Mouse (Mus musculus) kidney, embryonic 16.5 days (tissue): ENCODE measurements around the gene Gtf2a1. TPM values are rescaled to one million over a fixed set of nuclear protein-coding genes. Genes with fewer than 3 reads are reported as not detected.

Experiments used
- ATAC-seq: fragments of 200-750 bp; cut with Nextera tagmentation; 2 replicates; pipeline ENCODE4 v1.8.0; 2017; ENCODE audit warnings: moderate TSS enrichment; ENCODE audit not compliant: low FRiP score, low TSS enrichment
- H3K27ac ChIP-seq: fragments of 300-500 bp; sonication (generic); 2 replicates; pipeline ENCODE4 v1.5.1; 2014; ENCODE audit warnings: low read length
- H3K27me3 ChIP-seq: fragments of 300-500 bp; sonication (generic); 2 replicates; pipeline ENCODE4 v1.6.1; 2014; ENCODE audit warnings: low read length, control low read depth, mixed read lengths; ENCODE audit not compliant: insufficient read depth
- H3K36me3 ChIP-seq: fragments of 300-500 bp; sonication (generic); 2 replicates; pipeline ENCODE4 v1.6.1; 2014; ENCODE audit warnings: low read length, control low read depth, mixed read lengths; ENCODE audit not compliant: insufficient read depth
- H3K4me1 ChIP-seq: fragments of 300-500 bp; sonication (generic); 2 replicates; pipeline ENCODE4 v1.6.1; 2014; ENCODE audit warnings: low read length, control low read depth, mixed read lengths; ENCODE audit not compliant: insufficient read depth
- H3K4me2 ChIP-seq: fragments of 300-500 bp; sonication (generic); replicated peaks from 2 replicates; pipeline ENCODE4 v1.6.1; 2014; ENCODE audit warnings: low read depth, low read length
- H3K4me3 ChIP-seq: fragments of 300-500 bp; sonication (generic); 2 replicates; pipeline ENCODE4 v1.5.1; 2014; ENCODE audit warnings: mild to moderate bottlenecking, low read length
- H3K9ac ChIP-seq: fragments of 300-500 bp; sonication (generic); replicated peaks from 2 replicates; pipeline ENCODE4 v1.6.1; 2014; ENCODE audit warnings: low read length
- H3K9me3 ChIP-seq: fragments of 300-500 bp; sonication (generic); 2 replicates; pipeline ENCODE4 v1.6.1; 2016; ENCODE audit warnings: low read length, control low read depth
- WGBS: fragments of 180-500 bp; shearing (Covaris S2); extraction: QIAGEN DNeasy Blood & Tissue Kit; methylation state at CpG from one replicate; pipeline ENCODE4 v1.1.7; 2014; 5-methylcytosine and 5-hydroxymethylcytosine counted together
- polyA plus RNA-seq: library from polyadenylated mRNA; unstranded; fragments of >200 nt; fragmentation: Nextera tagmentation; extraction: Ambion mirVana; gene quantifications from 2 replicates; pipeline ENCODE4 v1.2.1, GENCODE M21; 2015

Gene Gtf2a1
- polyA plus RNA-seq, 1 experiment from 2014 or later = 50.3 TPM

DNA sequence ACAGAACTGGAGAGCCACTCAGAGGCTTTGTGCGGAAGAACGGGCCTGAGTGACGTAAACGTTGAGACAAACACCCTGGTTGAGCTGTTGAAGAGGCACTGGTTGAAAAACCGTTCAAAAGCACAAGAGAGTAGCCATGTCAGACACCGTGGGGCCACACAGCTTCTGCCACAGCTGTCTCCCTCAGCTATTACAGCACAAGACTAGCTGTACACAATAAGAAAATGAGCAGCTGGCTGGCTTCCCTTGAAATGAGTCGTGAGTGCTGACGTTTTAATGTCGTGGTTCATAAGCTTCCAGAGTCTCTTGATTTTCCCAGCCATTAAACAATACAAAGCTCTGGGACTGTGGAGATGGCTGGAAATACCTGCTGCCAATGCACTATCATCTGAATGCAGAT, 40.8 kb downstream of the Gtf2a1 start:
- Histone ChIP-seq H3K9me3 (no peaks in the 10 kb centered on the region), H3K4me3 (no peak overlapping the region), H3K4me2 (no peak overlapping the region), H3K27me3 (no peaks in the 10 kb centered on the region), H3K4me1 (no peaks in the 10 kb centered on the region), H3K9ac (no peak overlapping the region), H3K27ac (no peak overlapping the region), H3K36me3 (no peaks in the 10 kb centered on the region)
- ATAC-seq = peak; percentile 67; the same call in 1 of the 2 replicates
- WGBS = 49% methylated on average over 9 of the region's 9 CpGs

DNA sequence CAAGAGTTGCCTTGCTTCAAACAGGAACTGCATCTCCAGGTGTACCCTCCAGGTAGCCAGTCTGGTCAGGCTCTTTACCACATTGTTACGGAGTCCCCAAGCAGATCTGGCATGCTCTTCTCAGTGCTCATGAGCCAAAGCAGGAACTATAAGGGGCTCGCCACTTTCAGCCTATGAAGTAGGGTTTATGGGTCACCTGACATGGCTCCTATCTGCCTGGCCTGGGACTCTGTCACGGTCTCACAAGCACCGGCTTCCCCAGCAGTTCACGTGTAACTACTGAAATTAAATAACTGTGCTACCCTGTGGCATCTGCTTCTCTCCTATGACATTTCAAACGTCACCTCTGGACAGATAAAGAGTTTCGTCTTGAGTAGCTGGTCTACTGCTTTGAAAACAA, 50.1 kb downstream of the Gtf2a1 start:
- Histone ChIP-seq H3K9ac (no peak overlapping the region), H3K4me3 (no peak overlapping the region), H3K9me3 (no peaks in the 10 kb centered on the region), H3K27me3 (no peaks in the 10 kb centered on the region), H3K4me2 (no peak overlapping the region), H3K27ac (no peak overlapping the region), H3K4me1 (no peaks in the 10 kb centered on the region), H3K36me3 (no peaks in the 10 kb centered on the region)
- ATAC-seq = peak; percentile 69; the same call in 1 of the 2 replicates
- WGBS = 65% methylated on average over 7 of the region's 7 CpGs

DNA sequence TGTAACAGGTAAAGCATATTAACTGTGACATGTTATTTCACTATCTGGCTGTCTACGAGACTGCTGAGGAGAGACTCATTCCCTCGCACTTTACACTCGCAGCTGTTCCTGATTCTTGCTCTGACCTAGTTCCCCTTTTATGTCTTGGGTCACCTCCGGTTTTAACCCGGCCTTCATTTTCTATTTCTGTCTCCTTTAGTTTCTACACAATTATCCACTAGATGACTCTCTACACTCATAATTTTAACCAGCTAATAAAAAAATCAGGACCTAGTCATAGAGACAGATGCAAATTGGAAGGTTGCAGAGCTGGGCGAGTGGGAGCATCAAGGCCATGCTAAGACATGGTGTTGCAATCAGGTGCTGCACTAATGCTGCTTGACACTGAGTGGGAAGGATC, 55.8 kb downstream of the Gtf2a1 start:
- H3K27ac ChIP-seq = no peak overlapping the region
- H3K9me3 ChIP-seq = no peaks in the 10 kb centered on the region
- H3K4me1 ChIP-seq = no peaks in the 10 kb centered on the region
- H3K4me2 ChIP-seq = no peak overlapping the region
- no peak for ATAC-seq
- H3K27me3 ChIP-seq = no peaks in the 10 kb centered on the region
- no peak overlapping the region for H3K9ac ChIP-seq
- H3K4me3 ChIP-seq = no peak overlapping the region
- no peaks in the 10 kb centered on the region for H3K36me3 ChIP-seq
- WGBS = 83% methylated on average over 6 of the region's 6 CpGs

DNA sequence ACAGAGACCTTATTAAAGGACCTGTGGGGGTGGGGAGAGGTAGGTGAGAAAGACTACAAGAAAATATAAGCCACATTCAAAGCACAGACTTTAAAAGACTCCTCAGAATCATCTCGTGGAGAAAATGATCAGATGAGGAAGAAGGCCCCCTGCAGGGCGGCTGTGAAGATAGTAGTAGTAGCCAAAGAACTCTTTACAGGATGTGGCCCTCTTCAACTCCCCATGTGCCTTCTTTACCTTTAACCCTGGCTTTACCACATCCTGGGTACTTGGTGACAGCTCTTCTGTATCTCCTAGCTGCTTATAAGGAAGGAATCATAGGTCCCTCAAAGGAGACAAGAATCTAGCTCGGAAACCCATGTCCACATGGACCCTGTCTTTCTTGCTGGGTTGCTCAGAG, 66.7 kb downstream of the Gtf2a1 start:
- no peak overlapping the region for H3K4me3 ChIP-seq
- no peaks in the 10 kb centered on the region for H3K4me1 ChIP-seq
- H3K27ac ChIP-seq = no peak overlapping the region
- H3K27me3 ChIP-seq = no peaks in the 10 kb centered on the region
- 73% methylated on average over 3 of the region's 3 CpGs for WGBS
- ATAC-seq = no peak
- no peaks in the 10 kb centered on the region for H3K36me3 ChIP-seq
- H3K4me2 ChIP-seq = no peak overlapping the region
- H3K9ac ChIP-seq = no peak overlapping the region
- peaks cover 4% of the 10 kb centered on the region; the same call in 1 of the 2 replicates for H3K9me3 ChIP-seq

DNA sequence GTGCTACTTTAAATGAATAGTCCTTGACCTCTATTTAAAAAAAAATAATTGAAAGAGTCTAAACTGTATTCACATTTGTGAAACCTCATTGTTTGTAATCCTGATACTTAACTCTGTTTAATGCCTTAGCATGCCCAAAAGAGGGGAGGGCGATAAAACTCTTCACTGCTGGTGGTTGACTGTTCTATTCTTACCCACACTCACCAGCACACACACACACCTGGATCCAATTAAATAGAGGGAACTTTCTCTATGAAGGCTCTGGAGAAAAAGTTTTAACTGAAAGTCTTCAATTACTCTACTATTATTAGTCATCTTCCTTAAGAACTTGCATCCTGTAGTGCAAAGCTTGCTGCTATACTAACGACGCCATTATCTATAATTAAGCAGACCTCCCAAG, 72.5 kb downstream of the Gtf2a1 start:
- H3K27me3 ChIP-seq = no peaks in the 10 kb centered on the region

DNA sequence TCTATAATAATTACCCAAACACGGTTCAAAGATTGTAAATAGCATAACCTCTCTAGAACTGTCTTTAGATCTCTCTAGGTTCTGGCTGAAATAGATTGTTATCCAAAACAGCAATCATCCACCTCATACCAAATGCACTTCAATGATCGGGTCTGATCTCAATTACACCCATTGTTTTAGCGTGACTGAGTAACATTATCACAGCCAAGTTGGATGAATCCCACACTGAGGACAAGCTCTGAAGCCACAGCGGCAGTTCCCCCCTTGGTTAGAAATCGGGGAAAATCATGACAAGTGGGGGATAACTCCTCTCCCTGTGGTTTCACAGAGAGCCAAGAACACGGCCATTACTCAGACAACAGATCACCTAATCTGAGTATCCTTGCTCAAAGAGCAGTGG, 76.3 kb downstream of the Gtf2a1 start:
- Histone ChIP-seq H3K36me3 (no peaks in the 10 kb centered on the region), H3K4me1 (no peaks in the 10 kb centered on the region), H3K27ac (no peak overlapping the region), H3K27me3 (no peaks in the 10 kb centered on the region), H3K9me3 (no peaks in the 10 kb centered on the region), H3K4me2 (no peak overlapping the region), H3K4me3 (no peak overlapping the region), H3K9ac (no peak overlapping the region)
- no peak for ATAC-seq
- WGBS = 86% methylated on average over 6 of the region's 6 CpGs

More for the DNA sequence above, 72.5 kb downstream of the Gtf2a1 start:
- no peak for ATAC-seq
- no peak overlapping the region for H3K27ac ChIP-seq
- no peak overlapping the region for H3K4me3 ChIP-seq
- H3K4me2 ChIP-seq = no peak overlapping the region
- no peaks in the 10 kb centered on the region for H3K4me1 ChIP-seq
- WGBS = 77% methylated on average over 3 of the region's 3 CpGs
- H3K9me3 ChIP-seq = peaks cover 4% of the 10 kb centered on the region; the same call in 1 of the 2 replicates
- H3K9ac ChIP-seq = no peak overlapping the region
- H3K36me3 ChIP-seq = no peaks in the 10 kb centered on the region

DNA sequence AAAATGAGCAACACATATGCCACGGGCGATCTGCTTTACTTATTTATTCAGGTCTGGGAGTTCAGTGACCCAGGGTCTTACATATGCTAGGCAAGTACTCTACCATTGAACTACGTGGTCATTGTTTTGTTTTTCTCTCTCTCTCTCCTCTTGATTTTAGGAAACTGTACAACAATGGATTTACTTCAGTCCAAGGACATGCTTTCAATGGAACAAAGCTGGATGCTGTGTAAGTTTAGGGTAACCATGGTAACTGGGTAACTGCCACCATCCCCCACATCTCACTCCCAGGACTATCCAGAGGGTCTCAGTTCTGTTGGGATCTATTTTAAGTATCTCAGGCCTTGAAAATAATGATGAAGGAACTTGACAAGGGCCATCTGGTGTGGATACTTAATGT, 78.5 kb downstream of the Gtf2a1 start:
- Histone ChIP-seq H3K4me2 (no peak overlapping the region), H3K4me3 (no peak overlapping the region), H3K9me3 (no peaks in the 10 kb centered on the region), H3K27me3 (no peaks in the 10 kb centered on the region), H3K9ac (no peak overlapping the region), H3K27ac (no peak overlapping the region), H3K4me1 (no peaks in the 10 kb centered on the region), H3K36me3 (no peaks in the 10 kb centered on the region)
- ATAC-seq = no peak
- 52% methylated on average over 3 of the region's 3 CpGs for WGBS

Other genes with a start within 250 kb of the Gtf2a1 start
- gene Cep128, start 206.1 kb downstream of the Gtf2a1 start, polyA plus RNA-seq = 7.2 and 9.3 TPM in 2 replicates
- gene Tshr, start 205.9 kb downstream of the Gtf2a1 start, polyA plus RNA-seq = 0.81 and 1.0 TPM in 2 replicates
- 11.0 TPM in 2 replicates for gene Ston2, start 197.9 kb upstream of the Gtf2a1 start, polyA plus RNA-seq